Mouse (Mus musculus): Measurements from ENCODE around the gene Hist1h2bj. TPM values are rescaled to one million over a fixed set of nuclear protein-coding genes. Genes with fewer than 3 reads are reported as not detected.

The Hist1h2bj gene
- polyA plus RNA-seq, 1 experiment from 2014 or later, result 14.3 TPM

- Histone ChIP-seq H3K4me3 (peak overlapping the region; percentile 50), H3K27ac (peak overlapping the region; percentile 96), H3K4me2 (peak overlapping the region; percentile 81), H3K4me1 (peaks cover 15% of the 10 kb centered on the region), H3K36me3 (no peaks in the 10 kb centered on the region), H3K27me3 (no peaks in the 10 kb centered on the region), H3K9ac (peak overlapping the region; percentile 74), H3K9me3 (no peaks in the 10 kb centered on the region)
- 2% methylated on average over 13 of the region's 13 CpGs for WGBS
- no peak for ATAC-seq (ENCODE audit: insufficient number of reproducible peaks, insufficient read depth, low FRiP score, low TSS enrichment, low read depth)
Measured at GRCm38 (mm10) chr13:22041651-22042567, 1.1 kb upstream of the Hist1h2bj start.

- ATAC-seq (ENCODE audit: insufficient number of reproducible peaks, insufficient read depth, low FRiP score, low TSS enrichment, low read depth), result no peak
Measured at GRCm38 (mm10) chr13:22043503-22044431, 753 bp downstream of the Hist1h2bj start.

GRCm38 (mm10) chr13:22044432-22045155, 1.6 kb downstream of the Hist1h2bj start:
- Histone ChIP-seq H3K9ac (no peak overlapping the region; the same call in 1 of the 2 replicates), H3K36me3 (no peaks in the 10 kb centered on the region), H3K27me3 (no peaks in the 10 kb centered on the region), H3K4me1 (peaks cover 22% of the 10 kb centered on the region), H3K9me3 (no peaks in the 10 kb centered on the region), H3K4me2 (peak overlapping the region; percentile 81), H3K27ac (peak overlapping the region; percentile 91; the same call in 1 of the 2 replicates), H3K4me3 (no peak overlapping the region)
- WGBS, result 81% methylated on average over 6 of the region's 6 CpGs
- no peak for ATAC-seq (ENCODE audit: insufficient number of reproducible peaks, insufficient read depth, low FRiP score, low TSS enrichment, low read depth)

More at GRCm38 (mm10) chr13:22043503-22044431, 753 bp downstream of the Hist1h2bj start:
- peak overlapping the region; percentile 50 for H3K4me3 ChIP-seq
- H3K27me3 ChIP-seq, result no peaks in the 10 kb centered on the region
- H3K27ac ChIP-seq, result peak overlapping the region; percentile 91
- WGBS, result under 1% methylated on average over 10 of the region's 14 CpGs
- no peaks in the 10 kb centered on the region for H3K9me3 ChIP-seq
- no peaks in the 10 kb centered on the region for H3K36me3 ChIP-seq
- H3K4me2 ChIP-seq, result peak overlapping the region; percentile 81
- peak overlapping the region; percentile 71 for H3K9ac ChIP-seq
- peaks cover 22% of the 10 kb centered on the region for H3K4me1 ChIP-seq

GRCm38 (mm10) chr13:22045311-22045710, 2.3 kb downstream of the Hist1h2bj start:
- 49% methylated on average over 2 of the region's 2 CpGs for WGBS
- H3K4me1 ChIP-seq, result peaks cover 18% of the 10 kb centered on the region
- H3K9me3 ChIP-seq, result no peaks in the 10 kb centered on the region
- no peak overlapping the region for H3K9ac ChIP-seq
- H3K27ac ChIP-seq, result no peak overlapping the region
- H3K4me2 ChIP-seq, result no peak overlapping the region
- no peak overlapping the region for H3K4me3 ChIP-seq
- no peaks in the 10 kb centered on the region for H3K36me3 ChIP-seq
- no peaks in the 10 kb centered on the region for H3K27me3 ChIP-seq
- no peak for ATAC-seq (ENCODE audit: insufficient number of reproducible peaks, insufficient read depth, low FRiP score, low TSS enrichment, low read depth)

GRCm38 (mm10) chr13:22049041-22049440, 6.0 kb downstream of the Hist1h2bj start:
- H3K4me3 ChIP-seq, result no peak overlapping the region
- no peak overlapping the region for H3K9ac ChIP-seq
- peaks cover 9% of the 10 kb centered on the region for H3K4me1 ChIP-seq
- no peak overlapping the region for H3K4me2 ChIP-seq
- no peak overlapping the region for H3K27ac ChIP-seq
- ATAC-seq (ENCODE audit: insufficient number of reproducible peaks, insufficient read depth, low FRiP score, low TSS enrichment, low read depth), result no peak
- no peaks in the 10 kb centered on the region for H3K9me3 ChIP-seq
- no peaks in the 10 kb centered on the region for H3K36me3 ChIP-seq
- 79% methylated on average over 2 of the region's 2 CpGs for WGBS
- H3K27me3 ChIP-seq, result no peaks in the 10 kb centered on the region

GRCm38 (mm10) chr13:22049737-22050440, 6.9 kb downstream of the Hist1h2bj start:
- no peaks in the 10 kb centered on the region for H3K9me3 ChIP-seq
- H3K4me1 ChIP-seq, result peaks cover 9% of the 10 kb centered on the region
- H3K9ac ChIP-seq, result peak overlapping the region; percentile 59
- 1% methylated on average over 14 of the region's 14 CpGs for WGBS
- H3K4me3 ChIP-seq, result peak overlapping the region; percentile 54
- no peak for ATAC-seq (ENCODE audit: insufficient number of reproducible peaks, insufficient read depth, low FRiP score, low TSS enrichment, low read depth)
- H3K36me3 ChIP-seq, result no peaks in the 10 kb centered on the region
- no peaks in the 10 kb centered on the region for H3K27me3 ChIP-seq
- peak overlapping the region; percentile 64 for H3K4me2 ChIP-seq
- H3K27ac ChIP-seq, result peak overlapping the region; percentile 89

- no peaks in the 10 kb centered on the region for H3K36me3 ChIP-seq
- no peaks in the 10 kb centered on the region for H3K27me3 ChIP-seq
- H3K4me3 ChIP-seq, result peak overlapping the region; percentile 54
- H3K4me2 ChIP-seq, result peak overlapping the region; percentile 64
- peak overlapping the region; percentile 67 for H3K9ac ChIP-seq
- H3K27ac ChIP-seq, result peak overlapping the region; percentile 89
- WGBS, result under 1% methylated on average over 52 of the region's 52 CpGs
- no peaks in the 10 kb centered on the region for H3K9me3 ChIP-seq
- peaks cover 9% of the 10 kb centered on the region for H3K4me1 ChIP-seq
- ATAC-seq (ENCODE audit: insufficient number of reproducible peaks, insufficient read depth, low FRiP score, low TSS enrichment, low read depth), result peak; percentile 90
Measured at GRCm38 (mm10) chr13:22050591-22051522, 7.8 kb downstream of the Hist1h2bj start.

- Histone ChIP-seq H3K36me3 (no peaks in the 10 kb centered on the region), H3K27ac (peak overlapping the region; percentile 89), H3K9me3 (no peaks in the 10 kb centered on the region), H3K4me1 (peaks cover 9% of the 10 kb centered on the region), H3K4me3 (peak overlapping the region; percentile 54), H3K9ac (peak overlapping the region; percentile 67), H3K27me3 (no peaks in the 10 kb centered on the region), H3K4me2 (peak overlapping the region; percentile 64)
- 10% methylated on average over 5 of the region's 5 CpGs for WGBS
- ATAC-seq (ENCODE audit: insufficient number of reproducible peaks, insufficient read depth, low FRiP score, low TSS enrichment, low read depth), result no peak
Measured at GRCm38 (mm10) chr13:22051523-22051859, 8.5 kb downstream of the Hist1h2bj start.

GRCm38 (mm10) chr13:22053754-22054153, 10.7 kb downstream of the Hist1h2bj start:
- no peaks in the 10 kb centered on the region for H3K27me3 ChIP-seq
- no peak overlapping the region for H3K27ac ChIP-seq
- no peak for ATAC-seq (ENCODE audit: insufficient number of reproducible peaks, insufficient read depth, low FRiP score, low TSS enrichment, low read depth)
- H3K4me3 ChIP-seq, result no peak overlapping the region
- WGBS, result 94% methylated on average over 1 of the region's 1 CpGs
- H3K9ac ChIP-seq, result no peak overlapping the region
- H3K4me1 ChIP-seq, result 0 out of 2 replicates have a peak, but pooled peaks cover 2% of the 10 kb centered on the region
- no peak overlapping the region for H3K4me2 ChIP-seq
- no peaks in the 10 kb centered on the region for H3K36me3 ChIP-seq
- no peaks in the 10 kb centered on the region for H3K9me3 ChIP-seq

- H3K4me3 ChIP-seq, result no peak overlapping the region
- 74% methylated on average over 1 of the region's 1 CpGs for WGBS
- H3K9ac ChIP-seq, result no peak overlapping the region
- H3K27ac ChIP-seq, result no peak overlapping the region
- H3K27me3 ChIP-seq, result no peaks in the 10 kb centered on the region
- ATAC-seq (ENCODE audit: insufficient number of reproducible peaks, insufficient read depth, low FRiP score, low TSS enrichment, low read depth), result no peak
- no peaks in the 10 kb centered on the region for H3K4me1 ChIP-seq
- H3K36me3 ChIP-seq, result no peaks in the 10 kb centered on the region
- no peak overlapping the region for H3K4me2 ChIP-seq
- peaks cover 1% of the 10 kb centered on the region; the same call in 1 of the 2 replicates for H3K9me3 ChIP-seq
Measured at GRCm38 (mm10) chr13:22061422-22061821, 18.4 kb downstream of the Hist1h2bj start.

Measured in embryonic facial prominence, embryonic 13.5 days (tissue).